Mouse (Mus musculus) embryo, embryonic 11 days (tissue): ENCODE results near the gene Gcnt2.
"Not testable (repeated sequence)": the region's sequence is repeated elsewhere in the genome, so short reads cannot be mapped to it uniquely, and the experiment has no call there.

Source experiments
- DNase-seq: peaks from one replicate; pipeline ENCODE4 v3.0.0-alpha.2; 2015

Gcnt2 gene

GRCm38 (mm10) chr13:40875415-40875814, 15.9 kb downstream of the Gcnt2 start:
- DNase-seq: no peak

- DNase-seq: no peak
Observed at GRCm38 (mm10) chr13:40877589-40877988, 18.0 kb downstream of the Gcnt2 start.

GRCm38 (mm10) chr13:40880557-40880956, 21.0 kb downstream of the Gcnt2 start:
- no peak for DNase-seq

GRCm38 (mm10) chr13:40882606-40883005, 23.1 kb downstream of the Gcnt2 start:
- DNase-seq: no peak

GRCm38 (mm10) chr13:40883903-40884302, 24.3 kb downstream of the Gcnt2 start:
- no peak for DNase-seq

- peak; percentile 51 for DNase-seq
Observed at GRCm38 (mm10) chr13:40884878-40885277, 25.3 kb downstream of the Gcnt2 start.

- no peak for DNase-seq
Observed at GRCm38 (mm10) chr13:40885935-40886642, 26.5 kb downstream of the Gcnt2 start.

DNA sequence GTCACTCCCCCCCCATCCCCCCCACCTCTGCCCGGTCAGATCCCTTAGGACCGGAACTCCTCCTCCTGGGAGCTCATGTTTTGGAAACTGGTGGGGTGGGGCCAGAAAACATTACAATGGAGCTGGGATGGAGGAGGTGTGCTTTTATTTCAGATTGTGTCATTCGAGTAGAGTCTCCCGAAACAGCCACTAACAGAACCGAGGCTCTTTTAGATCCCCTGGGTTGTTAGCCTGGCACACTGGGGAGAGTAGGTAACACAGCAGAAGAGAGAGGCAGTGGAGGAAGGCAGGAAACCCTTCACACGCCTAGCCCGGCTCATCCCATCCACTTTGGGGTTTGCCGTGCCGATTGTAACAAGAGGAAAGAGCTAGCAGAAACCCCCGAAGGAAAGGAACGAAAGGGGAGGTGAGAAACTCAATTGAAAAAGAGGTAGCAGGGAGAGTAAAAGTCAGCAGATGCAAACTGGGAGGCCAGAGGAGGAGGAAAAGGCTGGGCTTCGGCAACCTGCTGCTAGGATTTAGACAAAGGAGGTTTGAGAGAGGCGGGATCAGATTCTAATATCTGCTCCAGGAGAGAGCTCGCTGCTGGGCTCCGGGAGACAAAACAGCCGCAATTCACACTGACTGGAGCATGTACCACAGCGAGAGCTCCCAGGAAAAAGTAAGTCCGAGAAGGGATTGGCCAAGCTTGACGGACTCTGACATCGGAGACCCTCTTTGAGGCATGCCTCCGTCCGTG, 27.3 kb downstream of the Gcnt2 start:
- peak; percentile 71 for DNase-seq

GRCm38 (mm10) chr13:40890595-40890994, 31.0 kb downstream of the Gcnt2 start:
- DNase-seq: no peak

GRCm38 (mm10) chr13:40891369-40891768, 31.8 kb downstream of the Gcnt2 start:
- DNase-seq: not testable (repeated sequence)

- DNase-seq: no peak
Observed at GRCm38 (mm10) chr13:40892043-40892442, 32.5 kb downstream of the Gcnt2 start.

- no peak for DNase-seq
Observed at GRCm38 (mm10) chr13:40892547-40892946, 33.0 kb downstream of the Gcnt2 start.

DNA sequence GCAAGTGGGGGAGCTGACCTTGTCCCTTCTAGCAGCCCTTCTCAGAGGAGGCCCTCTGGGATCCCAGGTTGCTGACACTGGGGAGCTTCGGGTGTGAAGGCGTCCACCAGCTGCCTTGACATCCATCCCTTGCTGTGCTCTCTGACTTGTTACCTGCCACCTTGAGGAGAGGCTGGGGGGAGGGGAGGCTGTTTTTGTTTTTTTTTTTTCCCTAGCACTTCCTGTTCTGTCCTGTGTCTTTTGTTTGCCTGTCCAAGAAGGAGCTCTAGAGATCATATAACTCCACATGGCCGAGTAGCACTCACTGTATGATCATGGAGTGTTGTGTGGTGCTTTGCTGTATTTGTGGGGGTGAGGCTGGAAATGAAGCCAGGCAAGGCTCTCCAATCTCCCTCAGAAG, 34.0 kb downstream of the Gcnt2 start:
- DNase-seq: no peak

- not testable (repeated sequence) for DNase-seq
Observed at GRCm38 (mm10) chr13:40898049-40898690, 38.6 kb downstream of the Gcnt2 start.

GRCm38 (mm10) chr13:40898698-40899097, 39.1 kb downstream of the Gcnt2 start:
- DNase-seq: no peak

DNA sequence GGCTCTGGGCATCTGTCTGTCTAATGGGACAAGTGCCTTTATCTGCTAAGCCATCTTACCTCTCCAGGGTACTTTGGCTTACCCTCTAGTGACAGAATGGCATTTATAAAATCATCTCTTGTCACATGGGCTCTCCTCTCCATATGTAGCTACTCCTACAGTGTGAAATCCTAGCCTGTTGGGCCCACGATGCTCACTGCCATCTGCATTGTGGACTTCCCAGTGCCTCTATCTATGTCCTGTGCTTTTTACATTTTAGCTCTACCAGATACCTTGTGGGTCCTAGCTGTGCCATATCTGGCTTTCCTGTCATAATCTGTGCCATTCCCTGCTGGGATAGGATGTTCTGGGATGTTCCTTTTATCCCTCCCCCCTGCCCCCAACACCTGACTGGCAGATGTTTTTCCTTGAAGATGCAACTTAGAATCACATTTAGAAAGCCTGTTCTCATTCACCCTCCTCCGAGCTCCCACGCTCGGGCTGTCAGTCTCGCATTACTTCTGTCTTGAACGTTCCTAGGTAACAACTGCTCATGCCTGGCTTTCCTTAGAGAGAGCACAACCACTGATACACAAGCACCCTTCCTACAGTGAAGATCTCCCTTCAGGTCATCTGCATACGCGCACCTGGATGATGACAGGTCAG, 39.9 kb downstream of the Gcnt2 start:
- DNase-seq: no peak

- peak; percentile 63 for DNase-seq
Observed at GRCm38 (mm10) chr13:40899994-40900970, 40.7 kb downstream of the Gcnt2 start.

DNA sequence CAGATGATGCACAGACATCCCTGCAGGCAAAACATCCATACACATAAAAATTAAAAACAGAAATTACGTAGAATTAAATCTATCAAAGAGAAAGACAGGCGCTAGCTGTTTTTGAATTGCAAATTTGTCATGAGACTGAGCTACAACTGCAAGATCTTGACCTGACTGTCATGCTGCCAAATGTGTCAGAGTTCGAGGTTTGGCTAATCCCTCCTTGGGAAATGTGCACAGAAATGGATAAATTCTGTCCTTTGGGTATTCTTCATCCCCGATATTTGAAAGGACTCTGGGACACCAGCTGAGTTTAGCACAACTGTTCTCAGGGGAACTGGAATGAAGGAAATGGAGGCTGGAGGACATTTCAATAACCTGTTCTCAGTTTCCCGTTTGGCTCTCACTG, 41.7 kb downstream of the Gcnt2 start:
- DNase-seq: no peak

DNA sequence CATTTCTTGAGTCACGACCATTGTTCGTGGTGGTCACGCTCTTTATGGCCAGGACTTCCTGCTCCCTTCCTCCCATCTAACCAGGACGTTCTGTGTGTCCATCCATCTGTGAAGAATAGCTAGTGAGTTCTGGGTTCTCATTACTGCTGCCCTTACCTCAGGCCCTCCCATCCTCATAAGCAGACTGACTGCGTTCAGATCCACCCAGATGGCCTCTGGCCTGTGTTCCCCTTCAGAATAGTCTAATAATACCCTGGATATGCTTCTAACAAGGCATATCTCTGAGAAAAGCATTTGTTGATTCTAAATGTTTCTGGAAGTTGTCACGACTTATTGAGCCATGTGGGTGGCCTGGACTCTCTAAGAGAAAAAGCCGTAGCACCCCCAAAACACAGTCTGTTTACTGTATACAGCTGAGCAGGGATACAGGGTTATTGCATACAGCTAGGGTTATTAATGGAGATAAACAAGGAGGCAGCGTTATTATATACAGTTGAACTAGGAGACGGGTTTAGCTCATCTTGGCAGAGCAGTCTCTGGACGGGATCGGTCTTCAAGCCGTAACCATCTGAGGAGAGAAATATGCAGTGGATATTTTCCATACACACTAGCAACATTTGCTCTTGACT, 42.4 kb downstream of the Gcnt2 start:
- DNase-seq: no peak

DNA sequence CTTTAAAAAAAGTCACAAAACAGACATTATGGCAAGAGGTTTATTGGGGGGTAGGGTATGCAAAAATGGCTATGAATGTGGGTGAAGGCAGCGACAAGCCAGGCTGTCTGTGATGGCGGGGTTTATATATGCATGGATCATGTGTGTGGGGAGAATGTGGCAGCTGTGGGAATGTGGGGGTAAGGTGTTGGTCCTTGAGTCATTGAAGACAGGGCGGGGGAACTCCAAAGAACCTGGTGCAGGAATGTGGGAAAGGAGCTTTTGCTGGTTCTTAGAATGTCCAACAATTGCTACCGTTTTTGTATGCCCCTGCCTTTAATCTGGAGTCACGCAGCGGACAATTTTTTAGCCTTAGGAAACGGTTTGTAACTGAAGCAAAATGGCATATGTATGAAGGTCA, 44.5 kb downstream of the Gcnt2 start:
- no peak for DNase-seq

DNA sequence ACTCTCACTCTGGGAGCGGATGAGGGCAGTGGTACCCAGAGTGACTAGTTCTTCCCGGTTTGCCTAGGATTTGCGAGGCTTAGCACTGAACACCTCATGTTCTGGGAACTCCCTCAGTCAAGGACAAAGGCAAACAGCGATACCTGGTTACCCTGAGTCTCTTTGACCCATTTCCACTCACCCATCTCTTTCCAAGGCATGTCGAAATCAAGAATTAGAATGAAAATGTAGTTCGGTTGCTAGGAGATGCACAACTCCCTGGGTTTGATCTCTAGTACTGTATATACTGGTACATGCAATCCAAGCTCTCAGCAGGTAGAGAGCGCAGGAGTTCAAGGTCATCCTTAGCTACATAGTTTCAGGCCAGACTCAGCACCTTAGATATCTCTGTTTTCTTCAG, 47.0 kb downstream of the Gcnt2 start:
- DNase-seq: no peak

DNA sequence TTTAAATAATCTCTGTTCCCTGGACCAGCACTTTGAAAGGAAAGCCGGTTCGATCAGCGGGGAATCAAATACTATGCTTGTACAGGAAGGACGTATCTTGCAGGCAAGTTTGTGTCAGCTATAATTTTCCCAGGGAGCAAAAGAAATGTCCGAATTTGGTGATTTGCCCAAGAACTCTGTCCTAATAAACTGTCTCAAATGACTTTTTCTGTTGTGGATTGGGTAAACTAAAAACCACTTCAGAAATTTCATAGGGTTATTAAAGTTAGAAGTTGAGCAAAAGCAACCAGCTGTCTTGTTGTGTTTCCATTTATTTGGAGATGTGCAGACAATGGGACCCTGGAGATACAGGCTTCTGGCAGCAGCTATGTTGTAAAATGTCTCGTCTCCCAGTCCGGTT, 47.7 kb downstream of the Gcnt2 start:
- DNase-seq: no peak
